Mouse (Mus musculus) limb, embryonic 13.5 days (tissue): Measurements from ENCODE around the gene Gm9918. TPM values are rescaled to one million over a fixed set of nuclear protein-coding genes. Genes with fewer than 3 reads are reported as not detected.

ENCODE experiments used
- ATAC-seq: fragments of 200-750 bp; cut with Nextera tagmentation; 2 replicates; pipeline ENCODE4 v1.8.0; 2017; ENCODE audit warnings: low read depth, moderate number of reproducible peaks, moderate TSS enrichment; ENCODE audit not compliant: low FRiP score
- H3K27ac ChIP-seq: fragments of 300-500 bp; sonication (generic); 2 replicates; pipeline ENCODE4 v1.5.1; 2015; ENCODE audit warnings: inconsistent platforms, mild to moderate bottlenecking, moderate library complexity
- H3K27me3 ChIP-seq: fragments of 300-500 bp; sonication (generic); 2 replicates; pipeline ENCODE4 v1.6.1; 2015; ENCODE audit warnings: mild to moderate bottlenecking, inconsistent platforms
- H3K36me3 ChIP-seq: fragments of 300-500 bp; sonication (generic); 2 replicates; pipeline ENCODE4 v1.6.1; 2015; ENCODE audit warnings: inconsistent platforms, mild to moderate bottlenecking, moderate library complexity
- H3K4me1 ChIP-seq: fragments of 300-500 bp; sonication (generic); 2 replicates; pipeline ENCODE4 v1.6.1; 2015; ENCODE audit warnings: inconsistent platforms
- H3K4me2 ChIP-seq: fragments of 300-500 bp; sonication (generic); replicated peaks from 2 replicates; pipeline ENCODE4 v1.6.1; 2015; ENCODE audit warnings: inconsistent platforms, mild to moderate bottlenecking, moderate library complexity
- H3K4me3 ChIP-seq: fragments of 300-500 bp; sonication (generic); 2 replicates; pipeline ENCODE4 v1.5.1; 2015; ENCODE audit warnings: moderate library complexity, mild to moderate bottlenecking, inconsistent platforms
- H3K9ac ChIP-seq: fragments of 300-500 bp; sonication (generic); 2 replicates; pipeline ENCODE4 v1.6.1; 2015; ENCODE audit warnings: mild to moderate bottlenecking, inconsistent platforms
- H3K9me3 ChIP-seq: fragments of 300-500 bp; sonication (generic); 2 replicates; pipeline ENCODE4 v1.6.1; 2016; ENCODE audit warnings: inconsistent platforms
- WGBS: fragments of 180-500 bp; shearing (Covaris S2); methylation state at CpG from one replicate; pipeline ENCODE4 v1.1.7; 2015; 5-methylcytosine and 5-hydroxymethylcytosine counted together
- polyA plus RNA-seq: library from polyadenylated mRNA; unstranded; fragments of >200 nt; fragmentation: Nextera tagmentation; extraction: Ambion mirVana; gene quantifications from 2 replicates; pipeline ENCODE4 v1.2.1, GENCODE M21; 2015

Gm9918 gene
- polyA plus RNA-seq, 1 experiment from 2014 or later: 1.1 TPM

DNA sequence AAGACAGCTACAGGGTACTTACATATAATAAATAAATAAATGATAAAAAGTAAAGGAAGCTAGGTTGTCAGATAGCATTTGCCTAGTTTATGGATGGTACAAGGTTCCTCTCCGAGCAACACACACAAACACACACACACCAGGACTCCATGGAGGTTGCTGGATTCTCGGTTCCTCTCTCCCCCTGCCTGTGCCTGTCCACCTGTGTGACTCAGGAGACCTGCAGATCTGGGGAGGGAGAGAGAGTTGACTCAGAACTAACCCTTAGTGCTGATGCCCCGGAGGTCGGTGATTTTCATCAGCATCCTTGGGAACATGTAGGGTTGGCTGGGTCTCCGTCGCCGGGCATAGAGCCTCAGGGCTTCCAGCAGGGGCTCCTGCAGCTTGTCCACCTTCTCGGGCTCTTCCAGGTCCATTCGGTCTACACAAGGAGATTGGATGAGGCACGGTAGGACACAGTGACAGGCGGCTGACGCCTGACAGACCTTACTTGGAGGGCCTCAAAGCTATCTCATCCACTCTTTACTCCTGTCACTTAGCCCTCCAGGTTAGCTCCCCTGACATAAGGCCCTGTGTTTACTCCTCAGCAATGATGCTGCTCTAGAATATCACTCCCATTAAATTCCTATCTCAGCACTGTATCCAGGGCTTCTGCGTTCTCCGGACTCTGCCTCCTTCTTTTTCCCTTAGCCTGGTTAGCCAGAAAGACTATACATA, 31.7 kb upstream of the Gm9918 start:
- Histone ChIP-seq H3K27me3 (no peaks in the 10 kb centered on the region), H3K4me3 (no peak overlapping the region), H3K27ac (no peak overlapping the region), H3K4me2 (no peak overlapping the region), H3K9ac (no peak overlapping the region), H3K9me3 (no peaks in the 10 kb centered on the region), H3K36me3 (peaks cover 91% of the 10 kb centered on the region), H3K4me1 (peaks cover 36% of the 10 kb centered on the region)
- 94% methylated on average over 14 of the region's 14 CpGs for WGBS
- no peak for ATAC-seq

DNA sequence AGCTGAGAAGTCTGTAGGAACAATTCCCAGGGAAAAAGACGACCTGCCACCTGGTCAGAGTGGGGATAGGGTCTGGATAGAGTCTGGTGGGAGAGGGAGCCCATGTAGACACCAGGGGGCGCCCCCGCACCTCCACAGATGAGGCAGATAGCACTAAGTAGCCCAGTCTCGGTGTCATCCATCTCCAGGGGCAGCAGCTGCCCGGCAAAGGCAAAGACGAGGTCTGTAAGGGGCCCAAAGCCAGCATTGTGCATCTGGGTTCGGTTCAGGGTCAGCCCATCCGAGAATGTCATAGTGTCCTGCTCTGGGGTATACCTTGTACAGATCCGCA, 31.1 kb upstream of the Gm9918 start:
- Histone ChIP-seq H3K4me3 (no peak overlapping the region), H3K4me2 (no peak overlapping the region), H3K27ac (no peak overlapping the region), H3K9ac (no peak overlapping the region), H3K4me1 (peaks cover 39% of the 10 kb centered on the region), H3K9me3 (no peaks in the 10 kb centered on the region), H3K27me3 (no peaks in the 10 kb centered on the region), H3K36me3 (peaks cover 85% of the 10 kb centered on the region)
- ATAC-seq: 0 out of 2 replicates have a peak, but pooled peaks have one; percentile 20
- 15% methylated on average over 9 of the region's 9 CpGs for WGBS

DNA sequence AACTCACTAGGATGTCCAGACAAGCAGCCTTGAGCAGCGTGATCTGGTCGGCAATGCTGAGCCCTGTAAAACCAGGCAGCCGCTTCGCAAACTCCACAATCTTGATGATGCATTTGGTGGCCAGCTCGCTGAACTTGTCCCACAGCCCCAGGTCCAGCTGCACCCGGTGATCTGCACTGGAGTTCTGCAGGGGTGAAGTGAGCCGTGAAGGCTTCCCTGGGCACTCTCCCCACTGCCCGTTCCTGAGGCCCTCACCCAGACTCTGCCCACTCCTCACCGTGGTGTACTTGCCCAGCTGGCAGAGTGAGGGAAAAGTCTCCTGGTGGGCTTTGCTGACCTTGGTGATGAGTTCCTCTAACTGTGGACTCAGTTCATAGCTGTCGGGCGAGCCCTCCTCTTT, 30.5 kb upstream of the Gm9918 start:
- Histone ChIP-seq H3K4me3 (no peak overlapping the region), H3K27ac (peak overlapping the region; percentile 28; the same call in 1 of the 2 replicates), H3K9me3 (no peaks in the 10 kb centered on the region), H3K27me3 (no peaks in the 10 kb centered on the region), H3K4me2 (no peak overlapping the region), H3K4me1 (peaks cover 44% of the 10 kb centered on the region), H3K36me3 (peaks cover 79% of the 10 kb centered on the region), H3K9ac (no peak overlapping the region)
- no peak for ATAC-seq
- whole genome bisulfite sequencing: 76% methylated on average over 11 of the region's 11 CpGs

DNA sequence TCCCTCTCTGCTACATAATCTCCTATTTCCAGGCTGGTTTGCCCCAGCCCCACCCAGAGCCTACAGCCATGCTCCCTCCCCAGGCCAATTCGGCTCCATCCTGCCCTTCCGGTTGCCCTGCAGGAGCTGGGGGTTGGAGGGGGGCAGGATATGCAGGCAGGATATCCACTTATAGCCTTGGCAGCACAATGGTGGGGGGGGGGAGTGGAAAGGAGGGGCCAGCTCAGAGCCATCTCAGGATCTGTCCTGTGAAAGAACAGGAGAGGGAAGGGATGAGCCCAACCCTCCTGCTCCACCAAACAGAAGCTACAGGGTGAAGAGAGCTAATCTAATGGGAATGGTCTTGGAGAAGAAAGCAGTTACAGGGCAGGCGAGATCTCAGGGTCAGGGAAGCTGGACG, 29.8 kb upstream of the Gm9918 start:
- H3K9ac ChIP-seq: no peak overlapping the region
- H3K4me1 ChIP-seq: peaks cover 44% of the 10 kb centered on the region
- no peak for ATAC-seq
- H3K36me3 ChIP-seq: peaks cover 72% of the 10 kb centered on the region
- H3K9me3 ChIP-seq: no peaks in the 10 kb centered on the region
- no peak overlapping the region; the same call in 1 of the 2 replicates for H3K27ac ChIP-seq
- no peak overlapping the region for H3K4me3 ChIP-seq
- H3K27me3 ChIP-seq: no peaks in the 10 kb centered on the region
- 79% methylated on average over 4 of the region's 4 CpGs for WGBS
- no peak overlapping the region for H3K4me2 ChIP-seq

DNA sequence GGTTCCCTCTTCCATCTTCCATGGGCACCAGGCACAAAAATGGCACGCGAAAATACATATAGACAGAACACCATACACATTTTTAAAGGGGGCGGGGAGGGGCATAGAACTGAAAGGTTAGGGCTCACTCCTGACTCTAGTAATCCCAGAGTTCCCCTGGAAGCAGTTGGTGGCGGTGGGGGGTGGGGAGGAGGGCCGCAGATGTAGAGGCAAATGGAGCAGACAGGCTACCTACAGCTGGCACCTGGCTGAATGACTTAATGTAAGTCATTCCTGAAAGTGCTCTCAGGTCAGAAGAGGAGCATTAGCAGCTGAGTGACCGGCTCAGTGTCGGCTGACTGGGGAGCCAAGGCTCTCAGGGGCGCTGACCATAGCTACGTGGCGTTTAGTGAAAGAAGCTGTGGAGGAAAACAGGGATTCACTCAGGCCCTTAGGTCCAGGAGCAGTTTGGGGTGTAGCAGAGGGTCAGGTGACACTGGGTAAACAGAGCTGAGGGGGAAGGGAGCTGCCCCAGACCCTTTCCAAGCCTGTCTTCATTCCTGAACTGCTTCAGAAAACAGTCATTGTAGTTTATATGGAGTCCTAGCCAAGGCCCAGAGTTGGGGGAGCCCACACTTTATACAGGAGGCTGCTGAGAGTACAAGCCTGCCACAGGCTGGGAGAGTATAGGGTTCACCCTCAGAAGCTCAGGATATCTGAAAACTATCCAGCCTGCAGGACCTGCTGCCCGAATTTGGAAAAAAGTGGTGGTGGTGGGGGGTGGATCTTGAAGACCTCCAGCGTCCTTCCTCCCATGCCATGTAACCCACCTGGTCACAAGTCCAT, 27.7 kb upstream of the Gm9918 start:
- H3K4me1 ChIP-seq: peaks cover 49% of the 10 kb centered on the region
- H3K4me2 ChIP-seq: peak overlapping the region; percentile 93
- H3K27me3 ChIP-seq: no peaks in the 10 kb centered on the region
- peak overlapping the region; percentile 72 for H3K9ac ChIP-seq
- H3K36me3 ChIP-seq: peaks cover 53% of the 10 kb centered on the region
- ATAC-seq: no peak
- H3K4me3 ChIP-seq: peak overlapping the region; percentile 64
- 30% methylated on average over 12 of the region's 12 CpGs for WGBS
- H3K9me3 ChIP-seq: no peaks in the 10 kb centered on the region
- peak overlapping the region; percentile 99 for H3K27ac ChIP-seq

DNA sequence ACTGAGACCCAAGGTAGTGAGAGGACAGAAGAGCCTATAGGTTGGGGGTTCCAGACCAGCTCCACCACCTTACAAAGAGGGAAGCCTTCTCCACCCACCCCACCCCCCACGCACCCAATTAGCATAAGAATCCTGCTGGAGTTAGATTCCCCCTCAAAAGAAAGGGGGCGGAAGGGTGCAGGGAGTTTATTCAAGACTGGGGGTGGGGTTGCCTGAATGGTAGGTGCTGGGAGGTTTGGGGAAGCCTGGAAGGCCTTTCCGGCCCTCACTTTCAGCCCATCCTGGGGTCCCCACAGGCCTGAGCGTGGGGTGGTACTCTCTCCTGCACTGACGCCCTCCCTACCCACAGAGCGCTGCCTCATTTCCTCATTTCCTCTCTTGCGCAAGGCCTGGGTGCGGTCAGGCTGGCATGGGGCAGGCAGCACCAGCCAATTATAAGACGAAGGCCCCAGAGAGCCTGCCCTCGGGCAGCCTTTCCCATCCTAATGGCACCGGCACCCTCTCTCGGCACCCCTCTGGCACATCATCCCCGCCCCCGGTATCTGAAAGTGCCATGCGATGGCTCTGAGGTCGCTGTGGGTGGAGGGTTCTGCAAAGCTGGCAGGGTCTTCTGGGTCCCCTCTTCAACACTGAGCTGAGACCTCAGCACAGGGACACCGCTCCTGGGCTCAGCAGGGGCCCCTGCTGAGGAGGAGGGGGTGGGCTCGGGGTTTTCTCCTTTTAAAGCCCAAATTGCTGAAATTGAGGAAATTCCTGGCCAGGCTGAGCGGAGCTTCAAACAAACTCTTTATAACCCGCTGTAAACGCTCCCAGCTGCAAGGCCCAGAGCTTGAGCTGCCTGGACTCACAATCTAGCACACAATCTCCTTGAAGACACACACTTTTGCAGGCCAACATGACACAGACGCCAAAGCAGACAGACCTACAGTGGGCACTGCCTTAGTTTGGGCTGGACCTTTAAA, 26.9 kb upstream of the Gm9918 start:
- Histone ChIP-seq H3K27me3 (no peaks in the 10 kb centered on the region), H3K36me3 (peaks cover 44% of the 10 kb centered on the region), H3K9ac (peak overlapping the region; percentile 72), H3K4me1 (peaks cover 52% of the 10 kb centered on the region), H3K27ac (peak overlapping the region; percentile 99), H3K9me3 (no peaks in the 10 kb centered on the region), H3K4me3 (peak overlapping the region; percentile 64), H3K4me2 (peak overlapping the region; percentile 93)
- ATAC-seq: no peak
- 7% methylated on average over 22 of the region's 22 CpGs for WGBS

DNA sequence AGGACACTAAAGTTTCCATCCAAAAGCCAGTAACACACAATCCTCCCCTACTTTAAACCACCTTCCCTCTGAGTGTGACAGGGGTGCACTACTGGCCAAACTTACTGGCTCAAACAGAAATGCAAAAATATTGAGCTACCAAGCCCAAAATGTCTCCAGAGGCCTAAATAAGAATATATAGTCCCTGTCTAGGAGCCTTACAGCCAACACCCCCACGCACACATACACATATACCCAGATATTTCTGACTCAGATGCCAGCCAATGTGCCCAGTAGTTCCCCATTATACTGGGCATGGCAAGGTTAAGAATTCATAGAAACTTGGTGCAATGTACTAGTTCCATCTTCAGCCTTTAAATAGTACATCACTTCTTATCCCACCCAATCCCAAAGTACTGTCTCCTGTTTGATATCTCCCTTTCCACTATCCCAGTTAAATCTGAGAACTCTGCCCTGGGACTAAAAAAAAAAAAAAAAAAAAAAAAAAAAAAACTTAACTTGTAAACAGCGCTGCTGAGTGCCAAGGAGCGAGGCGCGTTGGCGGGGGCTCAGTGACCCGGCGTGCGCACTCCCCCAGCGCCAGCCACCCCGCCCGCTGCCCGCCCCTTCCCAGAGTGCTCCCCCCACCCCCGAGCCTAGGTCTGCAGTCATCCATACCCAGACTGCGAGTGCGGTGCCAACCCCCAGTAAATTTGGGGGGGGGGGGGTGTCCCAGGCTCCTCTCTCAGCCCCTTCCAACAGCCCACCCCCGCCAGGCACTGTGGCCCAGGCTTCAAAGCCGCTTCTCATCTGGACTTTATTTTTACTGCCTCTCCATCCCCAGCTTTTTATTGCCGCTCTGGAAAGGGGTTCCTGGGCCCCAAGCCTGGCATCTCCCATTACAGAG, 25.8 kb upstream of the Gm9918 start:
- Histone ChIP-seq H3K27me3 (no peaks in the 10 kb centered on the region), H3K36me3 (peaks cover 33% of the 10 kb centered on the region), H3K27ac (peak overlapping the region; percentile 99), H3K4me3 (peak overlapping the region; percentile 64), H3K4me2 (peak overlapping the region; percentile 93), H3K9ac (peak overlapping the region; percentile 72), H3K9me3 (no peaks in the 10 kb centered on the region), H3K4me1 (peaks cover 60% of the 10 kb centered on the region)
- 5% methylated on average over 19 of the region's 19 CpGs for whole genome bisulfite sequencing
- no peak for ATAC-seq

DNA sequence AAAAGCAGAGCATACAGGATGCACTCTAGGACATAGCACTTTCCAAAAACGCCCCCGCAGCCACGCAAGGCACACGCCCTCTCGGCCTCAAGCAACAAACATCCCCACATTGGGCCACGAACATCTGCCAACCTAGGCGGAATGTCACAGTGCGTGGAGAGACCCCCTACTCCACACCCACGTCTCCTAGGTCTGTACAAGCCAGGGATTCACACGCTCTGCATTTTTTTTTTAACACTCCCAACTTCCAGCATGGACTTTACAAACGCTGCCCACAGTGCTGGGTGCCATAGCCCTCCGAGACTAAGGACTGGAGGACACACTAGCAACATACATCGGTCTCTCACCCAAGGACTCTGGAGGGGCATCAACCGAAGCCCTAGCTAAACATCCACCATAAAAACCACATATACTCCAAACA, 24.9 kb upstream of the Gm9918 start:
- peak overlapping the region; percentile 99 for H3K27ac ChIP-seq
- H3K27me3 ChIP-seq: no peaks in the 10 kb centered on the region
- ATAC-seq: no peak
- H3K4me1 ChIP-seq: peaks cover 69% of the 10 kb centered on the region
- H3K4me3 ChIP-seq: peak overlapping the region; percentile 64
- WGBS: under 1% methylated on average over 14 of the region's 14 CpGs
- no peaks in the 10 kb centered on the region for H3K9me3 ChIP-seq
- H3K9ac ChIP-seq: peak overlapping the region; percentile 71
- H3K4me2 ChIP-seq: peak overlapping the region; percentile 93
- peaks cover 34% of the 10 kb centered on the region for H3K36me3 ChIP-seq

DNA sequence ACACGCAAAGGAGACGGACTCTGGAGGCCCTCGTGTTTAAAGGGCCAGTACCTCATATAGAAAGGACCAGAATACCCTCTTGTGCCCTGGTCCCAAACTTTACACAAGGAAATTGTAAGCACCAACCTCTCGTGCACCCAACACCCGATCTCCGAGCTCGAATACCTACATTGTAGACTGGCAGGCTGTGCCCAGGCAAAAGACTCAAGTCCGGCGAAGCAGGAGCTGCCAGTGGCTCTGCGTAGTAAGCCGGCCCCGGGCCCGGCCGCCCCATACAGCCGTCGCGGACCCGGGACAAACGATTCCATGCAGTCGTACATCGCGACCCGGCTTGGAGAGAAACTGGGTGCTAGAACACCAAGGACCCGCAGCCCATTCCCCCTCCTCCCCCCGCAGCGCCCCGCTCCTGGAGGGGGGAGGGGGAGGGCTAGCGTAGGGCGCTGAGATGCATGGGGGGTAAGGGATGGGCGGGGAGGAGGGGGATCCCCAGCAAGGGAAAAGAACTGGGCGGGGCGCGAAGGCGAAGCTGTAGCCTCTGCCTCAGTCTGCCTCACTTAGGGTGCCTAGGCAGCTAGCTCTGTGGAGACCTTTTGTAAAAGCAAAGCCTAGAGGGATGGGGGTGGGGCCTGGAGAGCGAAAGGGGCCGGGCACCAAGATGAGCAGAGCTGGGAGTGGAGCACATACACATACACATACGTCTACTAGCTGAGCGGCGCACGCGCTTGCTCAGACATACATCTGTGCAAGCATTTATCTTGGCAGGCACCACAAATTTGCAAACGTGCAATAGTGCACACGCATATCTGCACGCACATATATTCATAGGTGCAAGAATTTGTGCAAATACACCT, 24.2 kb upstream of the Gm9918 start:
- peak overlapping the region; percentile 93 for H3K4me2 ChIP-seq
- peaks cover 76% of the 10 kb centered on the region for H3K4me1 ChIP-seq
- peak overlapping the region; percentile 99 for H3K27ac ChIP-seq
- H3K27me3 ChIP-seq: no peaks in the 10 kb centered on the region
- peak overlapping the region; percentile 64 for H3K4me3 ChIP-seq
- peak; percentile 50; the same call in 1 of the 2 replicates for ATAC-seq
- peak overlapping the region; percentile 71 for H3K9ac ChIP-seq
- under 1% methylated on average over 41 of the region's 44 CpGs for WGBS
- H3K9me3 ChIP-seq: no peaks in the 10 kb centered on the region
- H3K36me3 ChIP-seq: peaks cover 34% of the 10 kb centered on the region

DNA sequence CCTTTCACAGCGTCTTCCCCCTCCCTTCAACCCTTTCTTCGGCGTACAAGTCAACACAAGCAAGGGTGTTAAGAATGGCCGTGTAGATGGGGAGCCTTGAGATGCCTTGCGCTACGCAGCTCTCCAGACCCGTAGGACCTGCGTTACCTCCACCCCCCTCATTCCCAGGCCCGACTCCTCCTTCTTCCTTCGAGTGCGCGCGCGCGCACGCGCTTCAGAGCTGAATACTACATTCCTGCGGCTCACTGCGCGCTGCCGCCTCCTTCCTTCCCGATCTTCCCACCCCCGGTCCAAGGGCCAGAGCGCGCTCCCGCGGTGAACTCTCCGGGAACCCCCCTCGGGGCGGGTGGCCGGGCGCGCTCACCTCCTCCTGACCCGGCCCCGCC, 23.5 kb upstream of the Gm9918 start:
- peak; percentile 54 for ATAC-seq
- under 1% methylated on average over 29 of the region's 35 CpGs for WGBS
- Histone ChIP-seq H3K4me1 (peaks cover 81% of the 10 kb centered on the region), H3K36me3 (peaks cover 34% of the 10 kb centered on the region), H3K4me2 (peak overlapping the region; percentile 93), H3K9ac (peak overlapping the region; percentile 71), H3K4me3 (peak overlapping the region; percentile 64), H3K27me3 (no peaks in the 10 kb centered on the region), H3K9me3 (no peaks in the 10 kb centered on the region), H3K27ac (peak overlapping the region; percentile 99)
